Mouse (Mus musculus): ENCODE data around the gene Fads6. TPM values are rescaled to one million over a fixed set of nuclear protein-coding genes. Genes with fewer than 3 reads are reported as not detected.

Fads6 gene
- polyA plus RNA-seq, 1 experiment, result not detected

DNA sequence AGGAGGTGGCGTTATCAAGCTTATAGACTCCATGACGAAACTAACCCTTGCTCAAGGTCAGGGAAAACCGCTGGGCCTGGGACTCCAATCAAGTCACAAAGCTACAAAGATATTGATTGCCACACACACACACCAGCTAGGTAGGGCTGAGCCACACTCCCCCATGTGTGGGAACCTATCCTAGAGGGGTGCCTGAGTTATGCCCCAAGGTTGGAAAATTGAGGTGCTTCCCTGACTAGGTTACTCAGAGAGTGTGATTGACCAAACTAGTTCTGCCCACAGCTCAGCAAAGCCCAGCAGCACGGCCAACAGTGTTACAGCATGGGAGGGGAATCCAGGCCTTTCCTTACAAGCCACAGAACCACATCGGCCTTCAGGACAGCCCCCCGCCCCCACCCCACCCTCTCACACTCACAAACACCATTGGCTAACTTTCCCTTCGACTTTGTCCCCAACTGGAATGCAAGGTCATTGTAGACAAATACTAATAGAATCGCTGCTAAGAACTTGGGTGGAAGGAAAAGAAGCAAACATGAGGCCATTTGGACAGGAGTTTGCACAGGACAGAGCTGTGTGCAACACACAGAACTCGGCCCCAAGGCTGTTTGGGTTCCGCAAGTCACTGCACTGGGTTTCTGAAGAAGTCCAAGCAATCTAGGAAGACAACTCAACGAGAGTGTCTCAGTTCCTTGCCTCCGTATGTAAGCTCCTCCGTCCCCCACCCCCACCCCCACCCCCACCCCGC is 4.7 kb downstream of the Fads6 start:
- TF ChIP-seq CTCF (IDR thresholded peaks at IDR 0.05; ENCODE audit: insufficient read depth, low read depth, low read length) (no peak), POLR2A (IDR thresholded peaks at IDR 0.05; ENCODE audit: insufficient read depth, low read depth, low read length) (no peak)
- WGBS, result 77% methylated on average over 14 of the region's 14 CpGs
- Histone ChIP-seq H3K4me3 (ENCODE audit: insufficient read depth, low read depth, low read length) (no peak overlapping the region), H3K27ac (ENCODE audit: insufficient read depth, low read depth, low read length) (no peak overlapping the region), H3K4me1 (ENCODE audit: control insufficient read depth, insufficient read depth, low read length) (peaks cover 25% of the 10 kb centered on the region)

DNA sequence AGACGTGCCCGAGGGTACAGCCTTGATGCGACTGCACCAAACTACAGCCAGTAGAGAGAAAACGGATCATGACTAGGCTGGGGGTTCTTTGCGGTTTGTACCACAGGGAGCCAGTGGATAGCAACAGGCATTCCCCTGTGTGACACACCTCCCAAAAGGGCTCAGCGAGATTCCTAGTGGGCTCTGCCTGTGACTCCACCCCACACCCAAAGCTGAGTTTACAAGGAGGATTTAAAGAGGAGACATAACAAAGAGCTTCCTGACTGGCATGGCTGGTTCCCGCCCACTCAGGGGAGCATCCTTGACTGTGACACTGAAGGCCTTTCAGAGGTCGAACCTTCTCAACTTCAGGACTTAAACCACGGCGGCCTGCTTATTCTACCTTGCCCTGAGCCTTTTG is 6.0 kb downstream of the Fads6 start:
- WGBS, result 86% methylated on average over 10 of the region's 10 CpGs
- no peak overlapping the region for H3K27ac ChIP-seq (ENCODE audit: insufficient read depth, low read depth, low read length)
- H3K4me3 ChIP-seq (ENCODE audit: insufficient read depth, low read depth, low read length), result no peak overlapping the region
- peaks cover 21% of the 10 kb centered on the region for H3K4me1 ChIP-seq (ENCODE audit: control insufficient read depth, insufficient read depth, low read length)
- no peak for TF ChIP-seq CTCF (IDR thresholded peaks at IDR 0.05; ENCODE audit: insufficient read depth, low read depth, low read length)
- TF ChIP-seq POLR2A (IDR thresholded peaks at IDR 0.05; ENCODE audit: insufficient read depth, low read depth, low read length), result no peak

DNA sequence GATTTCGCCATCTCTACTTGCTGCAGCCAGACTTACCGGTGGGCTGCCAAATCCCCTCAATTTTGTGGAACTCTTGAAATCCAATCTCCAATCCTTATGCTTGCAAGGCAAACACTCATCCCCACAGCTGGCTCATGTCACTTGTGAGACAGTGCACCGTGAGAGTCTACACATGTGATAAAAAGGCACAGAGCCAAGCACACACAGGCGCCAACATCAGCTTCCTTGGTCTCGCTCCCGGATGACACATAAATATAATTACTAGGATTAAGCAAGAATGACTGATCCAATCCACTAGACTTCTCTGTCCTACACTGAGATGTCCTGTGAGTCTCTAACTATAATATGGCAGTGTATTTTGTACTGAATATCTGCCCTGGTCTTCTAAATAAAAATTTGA is 6.5 kb downstream of the Fads6 start:
- 39% methylated on average over 6 of the region's 6 CpGs for WGBS
- Histone ChIP-seq H3K27ac (ENCODE audit: insufficient read depth, low read depth, low read length) (peak overlapping the region; percentile 41; the same call in 1 of the 2 replicates), H3K4me1 (ENCODE audit: control insufficient read depth, insufficient read depth, low read length) (peaks cover 23% of the 10 kb centered on the region), H3K4me3 (ENCODE audit: insufficient read depth, low read depth, low read length) (no peak overlapping the region)
- TF ChIP-seq CTCF (IDR thresholded peaks at IDR 0.05; ENCODE audit: insufficient read depth, low read depth, low read length) (no peak), POLR2A (IDR thresholded peaks at IDR 0.05; ENCODE audit: insufficient read depth, low read depth, low read length) (no peak)

DNA sequence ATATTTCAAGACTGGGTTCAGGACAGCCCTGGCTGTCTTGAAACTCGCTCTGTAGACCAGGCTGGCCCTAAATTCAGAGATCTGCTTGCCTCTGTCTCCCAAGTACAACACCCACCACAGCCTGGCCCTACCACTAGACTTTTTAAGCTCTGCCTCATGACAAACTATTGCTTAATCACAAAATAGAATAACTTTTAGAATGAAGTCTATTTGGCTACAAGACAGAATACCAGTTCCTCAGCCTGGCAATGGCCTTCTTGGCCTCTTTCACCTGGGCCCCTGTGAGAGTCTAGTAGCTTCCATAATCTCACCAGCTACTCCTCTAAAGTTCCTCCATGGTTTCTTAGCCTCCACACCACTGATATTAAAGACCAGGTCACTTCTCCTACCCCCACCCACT is 7.1 kb downstream of the Fads6 start:
- WGBS, result 88% methylated on average over 1 of the region's 1 CpGs
- TF ChIP-seq CTCF (IDR thresholded peaks at IDR 0.05; ENCODE audit: insufficient read depth, low read depth, low read length) (no peak), POLR2A (IDR thresholded peaks at IDR 0.05; ENCODE audit: insufficient read depth, low read depth, low read length) (no peak)
- no peak overlapping the region for H3K4me3 ChIP-seq (ENCODE audit: insufficient read depth, low read depth, low read length)

DNA sequence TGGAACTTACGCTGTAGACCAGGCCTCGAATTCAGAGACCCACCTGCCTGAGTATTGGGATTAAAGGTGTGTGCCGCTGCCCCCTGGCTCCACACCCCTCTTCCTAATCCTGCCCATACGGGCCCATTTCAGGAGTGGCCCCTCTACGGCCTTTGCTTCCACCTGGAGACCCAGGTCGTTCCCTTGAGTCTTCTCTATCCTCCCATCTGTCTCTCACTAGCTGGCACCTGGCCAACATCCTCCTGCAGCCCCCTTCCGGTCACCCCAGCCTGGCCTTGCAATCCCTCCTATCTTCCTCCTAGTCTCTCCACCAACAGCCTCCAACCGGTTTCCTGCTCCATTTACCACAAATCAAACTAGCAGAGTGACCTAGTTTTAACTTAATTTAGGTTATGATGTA is 7.6 kb downstream of the Fads6 start:
- Histone ChIP-seq H3K27ac (ENCODE audit: insufficient read depth, low read depth, low read length) (no peak overlapping the region), H3K4me3 (ENCODE audit: insufficient read depth, low read depth, low read length) (no peak overlapping the region)
- 79% methylated on average over 8 of the region's 8 CpGs for WGBS

More for the DNA sequence above, 7.1 kb downstream of the Fads6 start:
- H3K4me1 ChIP-seq (ENCODE audit: control insufficient read depth, insufficient read depth, low read length), result peaks cover 24% of the 10 kb centered on the region
- H3K27ac ChIP-seq (ENCODE audit: insufficient read depth, low read depth, low read length), result peak overlapping the region; percentile 41; the same call in 1 of the 2 replicates

DNA sequence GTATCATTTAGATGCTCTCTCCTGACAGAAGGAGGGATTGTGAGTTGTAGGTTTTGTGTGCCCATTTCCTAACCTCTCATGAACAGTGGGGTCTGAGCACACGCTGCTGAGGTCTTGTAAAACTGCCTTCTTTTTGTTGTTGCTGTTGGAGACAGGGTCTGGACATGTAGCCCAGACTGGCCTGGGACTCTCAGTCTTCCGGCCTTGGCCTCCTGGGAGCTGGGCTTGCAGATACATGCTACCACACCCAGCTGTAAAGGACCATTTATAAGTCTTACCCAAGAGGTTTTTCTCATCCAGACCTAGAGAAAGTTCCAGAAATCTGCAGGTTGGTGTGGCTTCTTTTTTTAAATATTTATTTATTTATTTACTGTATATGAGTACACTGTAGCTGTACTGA is 9.2 kb downstream of the Fads6 start:
- H3K4me3 ChIP-seq (ENCODE audit: insufficient read depth, low read depth, low read length), result no peak overlapping the region
- 94% methylated on average over 2 of the region's 2 CpGs for WGBS
- no peak overlapping the region for H3K27ac ChIP-seq (ENCODE audit: insufficient read depth, low read depth, low read length)
- H3K4me1 ChIP-seq (ENCODE audit: control insufficient read depth, insufficient read depth, low read length), result peaks cover 28% of the 10 kb centered on the region
- TF ChIP-seq POLR2A (IDR thresholded peaks at IDR 0.05; ENCODE audit: insufficient read depth, low read depth, low read length), result no peak
- no peak for TF ChIP-seq CTCF (IDR thresholded peaks at IDR 0.05; ENCODE audit: insufficient read depth, low read depth, low read length)

More for the DNA sequence above, 7.6 kb downstream of the Fads6 start:
- TF ChIP-seq POLR2A (IDR thresholded peaks at IDR 0.05; ENCODE audit: insufficient read depth, low read depth, low read length), result no peak
- no peak for TF ChIP-seq CTCF (IDR thresholded peaks at IDR 0.05; ENCODE audit: insufficient read depth, low read depth, low read length)
- H3K4me1 ChIP-seq (ENCODE audit: control insufficient read depth, insufficient read depth, low read length), result peaks cover 24% of the 10 kb centered on the region

DNA sequence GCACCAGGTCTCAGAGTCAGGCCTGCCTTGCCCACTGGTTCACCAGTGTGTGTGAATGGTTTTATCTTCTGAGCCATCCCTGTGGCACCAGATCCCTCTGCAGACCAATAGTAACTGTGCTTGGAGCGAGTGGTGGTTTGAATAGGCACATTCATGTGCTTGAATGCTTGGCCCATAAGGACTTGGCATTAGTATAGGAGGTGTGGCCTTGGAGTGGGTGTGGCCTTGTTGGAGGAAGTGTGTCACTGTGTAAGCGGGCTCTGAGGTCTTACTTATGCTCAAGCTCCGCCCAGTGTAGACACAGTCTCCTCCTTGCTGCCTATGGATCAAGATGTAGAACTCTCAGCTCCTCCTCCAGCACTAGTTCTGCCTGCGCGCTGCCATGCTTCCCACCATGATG is 10.1 kb downstream of the Fads6 start:
- Histone ChIP-seq H3K4me1 (ENCODE audit: control insufficient read depth, insufficient read depth, low read length) (peaks cover 31% of the 10 kb centered on the region), H3K4me3 (ENCODE audit: insufficient read depth, low read depth, low read length) (no peak overlapping the region), H3K27ac (ENCODE audit: insufficient read depth, low read depth, low read length) (no peak overlapping the region)
- TF ChIP-seq CTCF (IDR thresholded peaks at IDR 0.05; ENCODE audit: insufficient read depth, low read depth, low read length) (no peak), POLR2A (IDR thresholded peaks at IDR 0.05; ENCODE audit: insufficient read depth, low read depth, low read length) (no peak)
- 90% methylated on average over 5 of the region's 5 CpGs for WGBS

DNA sequence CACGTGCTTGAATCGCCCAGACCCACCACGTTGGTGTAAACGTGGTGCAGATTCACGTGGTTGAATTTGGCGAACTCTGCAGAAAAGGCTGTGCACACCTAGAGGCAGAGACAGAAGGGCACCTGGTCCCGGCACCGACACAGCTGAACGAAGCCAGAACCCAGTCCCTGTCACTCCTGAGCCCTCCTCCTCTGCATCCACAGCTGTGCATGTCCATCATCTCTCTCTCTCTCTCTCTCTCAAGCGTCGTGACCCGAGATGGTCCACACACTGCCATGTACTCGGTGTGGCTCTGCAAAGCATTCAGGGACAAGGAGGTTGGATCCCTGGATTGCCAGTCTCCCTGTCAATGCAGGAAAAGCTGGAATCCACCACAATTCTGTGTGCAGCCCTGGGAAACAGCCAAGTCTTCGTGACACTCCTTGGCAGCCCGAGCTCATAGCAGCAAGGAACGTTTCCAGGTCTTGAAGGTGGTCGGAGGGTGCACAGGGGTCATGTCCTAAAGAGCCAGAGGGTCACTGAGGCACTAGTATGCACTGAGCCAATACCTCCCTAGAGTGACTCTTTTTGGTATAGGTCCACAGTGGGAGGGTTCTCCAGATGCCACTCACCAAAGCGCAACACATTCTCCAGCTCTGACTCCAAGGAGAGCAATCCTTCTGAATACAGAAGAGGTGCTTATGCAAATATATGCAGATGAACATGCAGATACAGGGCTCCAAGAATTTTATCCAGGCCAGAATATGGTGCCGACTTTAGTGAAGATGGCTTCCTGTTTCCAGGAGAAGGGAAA is 11.1 kb downstream of the Fads6 start:
- H3K4me1 ChIP-seq (ENCODE audit: control insufficient read depth, insufficient read depth, low read length), result peaks cover 33% of the 10 kb centered on the region
- TF ChIP-seq CTCF (IDR thresholded peaks at IDR 0.05; ENCODE audit: insufficient read depth, low read depth, low read length) (no peak), POLR2A (IDR thresholded peaks at IDR 0.05; ENCODE audit: insufficient read depth, low read depth, low read length) (no peak)
- no peak overlapping the region for H3K27ac ChIP-seq (ENCODE audit: insufficient read depth, low read depth, low read length)
- WGBS, result 47% methylated on average over 19 of the region's 19 CpGs
- no peak overlapping the region for H3K4me3 ChIP-seq (ENCODE audit: insufficient read depth, low read depth, low read length)

DNA sequence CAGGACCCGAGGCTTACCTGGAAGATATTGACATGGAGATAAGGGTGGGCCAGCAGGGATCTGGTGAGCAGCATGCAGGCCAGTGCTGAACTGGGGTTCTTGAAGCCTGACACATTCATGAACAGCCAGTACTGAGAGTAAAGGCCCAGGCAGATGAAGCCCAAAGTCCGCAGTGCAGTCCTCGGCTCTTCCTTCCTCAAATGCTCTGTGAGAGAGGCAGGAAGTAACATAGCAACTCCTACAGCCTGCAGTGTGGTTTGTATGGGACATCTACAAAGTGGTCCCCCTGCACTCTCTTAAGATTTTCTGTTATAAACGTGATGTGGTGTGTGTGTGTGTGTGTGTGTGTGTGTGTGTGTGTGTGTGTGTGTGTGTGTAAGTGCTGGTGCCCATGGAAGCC is 12.2 kb downstream of the Fads6 start:
- Histone ChIP-seq H3K27ac (ENCODE audit: insufficient read depth, low read depth, low read length) (no peak overlapping the region), H3K4me1 (ENCODE audit: control insufficient read depth, insufficient read depth, low read length) (peaks cover 28% of the 10 kb centered on the region; the same call in 1 of the 2 replicates), H3K4me3 (ENCODE audit: insufficient read depth, low read depth, low read length) (no peak overlapping the region)
- TF ChIP-seq POLR2A (IDR thresholded peaks at IDR 0.05; ENCODE audit: insufficient read depth, low read depth, low read length), result no peak
- TF ChIP-seq CTCF (IDR thresholded peaks at IDR 0.05; ENCODE audit: insufficient read depth, low read depth, low read length), result no peak
- WGBS, result 76% methylated on average over 4 of the region's 4 CpGs

All from olfactory bulb, adult 2 months (tissue).